Mouse (Mus musculus) urinary bladder, adult 18-20 months (tissue): ENCODE data around the gene Luc7l3.

Source experiments
- DNase-seq, 2 experiments: peaks; one replicate each; pipeline ENCODE4 v3.0.0; 2022; ENCODE audit warnings: low spot score in 2 of 2, mixed read lengths in 2 of 2

Luc7l3 gene

GRCm38 (mm10) chr11:94321931-94322400 lies at the start of gene Luc7l3:
TSS of gene Luc7l3 (minus strand) at chr11:94321988.
- DNase-seq, result peak; percentile 91 to 94

GRCm38 (mm10) chr11:94370809-94371208 lies 49.0 kb upstream of the Luc7l3 start:
- peak in 1 of 2 experiments; percentile 66 for DNase-seq

- no peak for DNase-seq
Observed at GRCm38 (mm10) chr11:94369981-94370380, 48.2 kb upstream of the Luc7l3 start.

GRCm38 (mm10) chr11:94365340-94365739 lies 43.6 kb upstream of the Luc7l3 start:
- peak in 1 of 2 experiments; percentile 62 for DNase-seq

GRCm38 (mm10) chr11:94363690-94364089 lies 41.9 kb upstream of the Luc7l3 start:
- peak; percentile 64 to 70 for DNase-seq

GRCm38 (mm10) chr11:94362101-94362500 lies 40.3 kb upstream of the Luc7l3 start:
- DNase-seq, result no peak

GRCm38 (mm10) chr11:94361166-94361870 lies 39.5 kb upstream of the Luc7l3 start:
- no peak for DNase-seq

- no peak for DNase-seq
Observed at GRCm38 (mm10) chr11:94359168-94359567, 37.4 kb upstream of the Luc7l3 start.

- no peak for DNase-seq
Observed at GRCm38 (mm10) chr11:94355521-94356217, 33.9 kb upstream of the Luc7l3 start.

- DNase-seq, result no peak
Observed at GRCm38 (mm10) chr11:94351094-94351493, 29.3 kb upstream of the Luc7l3 start.

GRCm38 (mm10) chr11:94350337-94350736 lies 28.5 kb upstream of the Luc7l3 start:
- no peak for DNase-seq

- no peak for DNase-seq
Observed at GRCm38 (mm10) chr11:94349839-94350238, 28.1 kb upstream of the Luc7l3 start.

GRCm38 (mm10) chr11:94347063-94347575 lies 25.3 kb upstream of the Luc7l3 start:
- DNase-seq, result no peak

- peak in 1 of 2 experiments; percentile 66 for DNase-seq
Observed at GRCm38 (mm10) chr11:94346611-94347010, 24.8 kb upstream of the Luc7l3 start.

GRCm38 (mm10) chr11:94345926-94346325 lies 24.1 kb upstream of the Luc7l3 start:
- DNase-seq, result no peak

GRCm38 (mm10) chr11:94344470-94344869 lies 22.7 kb upstream of the Luc7l3 start:
- no peak for DNase-seq

- DNase-seq, result no peak
Observed at GRCm38 (mm10) chr11:94343955-94344358, 22.2 kb upstream of the Luc7l3 start.

GRCm38 (mm10) chr11:94342114-94342905 lies 20.5 kb upstream of the Luc7l3 start:
- DNase-seq, result no peak

- DNase-seq, result no peak
Observed at GRCm38 (mm10) chr11:94340948-94341933, 19.5 kb upstream of the Luc7l3 start.

- DNase-seq, result no peak
Observed at GRCm38 (mm10) chr11:94339732-94340585, 18.2 kb upstream of the Luc7l3 start.
